Mouse (Mus musculus) lung, postnatal 4 days (tissue): ENCODE measurements around the gene Ckap2l.

Experiments
- DNase-seq, 2 experiments: peaks; one replicate each; pipeline ENCODE4 v3.0.0; 2021

Gene Ckap2l

GRCm38 (mm10) chr2:129233803-129234477 is 63.1 kb downstream of the Ckap2l start:
- DNase-seq, result no peak

GRCm38 (mm10) chr2:129233218-129233617 is 63.8 kb downstream of the Ckap2l start:
- no peak for DNase-seq

GRCm38 (mm10) chr2:129232484-129232883 is 64.5 kb downstream of the Ckap2l start:
- no peak for DNase-seq

- peak; percentile 28 to 53 for DNase-seq
Measured at GRCm38 (mm10) chr2:129232023-129232422, 65.0 kb downstream of the Ckap2l start.

GRCm38 (mm10) chr2:129229316-129229715 is 67.7 kb downstream of the Ckap2l start:
- DNase-seq, result no peak

- DNase-seq, result no peak
Measured at GRCm38 (mm10) chr2:129228571-129228970, 68.4 kb downstream of the Ckap2l start.

- no peak for DNase-seq
Measured at GRCm38 (mm10) chr2:129227709-129228108, 69.3 kb downstream of the Ckap2l start.

GRCm38 (mm10) chr2:129227011-129227529 is 69.9 kb downstream of the Ckap2l start:
- no peak for DNase-seq

GRCm38 (mm10) chr2:129226296-129226851 is 70.6 kb downstream of the Ckap2l start:
- DNase-seq, result no peak

- DNase-seq, result no peak
Measured at GRCm38 (mm10) chr2:129225251-129225819, 71.7 kb downstream of the Ckap2l start.

GRCm38 (mm10) chr2:129224178-129224577 is 72.8 kb downstream of the Ckap2l start:
- DNase-seq, result no peak

GRCm38 (mm10) chr2:129221097-129221632 is 75.8 kb downstream of the Ckap2l start:
- no peak for DNase-seq

GRCm38 (mm10) chr2:129218537-129219105 is 78.4 kb downstream of the Ckap2l start:
- DNase-seq, result no peak
